Mouse (Mus musculus): Measurements from ENCODE around the gene Vamp1. TPM values are rescaled to one million over a fixed set of nuclear protein-coding genes. Genes with fewer than 3 reads are reported as not detected.

Gene Vamp1
- polyA plus RNA-seq, 1 experiment from 2014 or later = 1.3 TPM

- Histone ChIP-seq H3K4me1 (ENCODE audit: control insufficient read depth, insufficient read depth, low read length) (peaks cover 15% of the 10 kb centered on the region), H3K4me3 (ENCODE audit: low read depth, low read length) (no peak overlapping the region), H3K4me2 (no peak overlapping the region), H3K36me3 (ENCODE audit: control insufficient read depth, insufficient read depth, low read length) (no peaks in the 10 kb centered on the region), H3K27me3 (ENCODE audit: control insufficient read depth, insufficient read depth, low read length) (no peaks in the 10 kb centered on the region), H3K9ac (ENCODE audit: low read length) (no peak overlapping the region), H3K9me3 (ENCODE audit: control insufficient read depth, low read length) (no peaks in the 10 kb centered on the region), H3K27ac (ENCODE audit: low read depth, low read length) (no peak overlapping the region; the same call in 1 of the 2 replicates)
- DNase-seq (ENCODE audit: low spot score, missing footprints) = peak; percentile 87
- 26% methylated on average over 3 of the region's 3 CpGs for WGBS
- no peak for ATAC-seq (ENCODE audit: low FRiP score)
Measured at GRCm38 (mm10) chr6:125196301-125196700, 19.1 kb upstream of the Vamp1 start.

- no peaks in the 10 kb centered on the region for H3K9me3 ChIP-seq (ENCODE audit: control insufficient read depth, low read length)
- no peaks in the 10 kb centered on the region for H3K27me3 ChIP-seq (ENCODE audit: control insufficient read depth, insufficient read depth, low read length)
- peaks cover 15% of the 10 kb centered on the region for H3K4me1 ChIP-seq (ENCODE audit: control insufficient read depth, insufficient read depth, low read length)
- no peak overlapping the region for H3K9ac ChIP-seq (ENCODE audit: low read length)
- no peak overlapping the region for H3K4me3 ChIP-seq (ENCODE audit: low read depth, low read length)
- no peaks in the 10 kb centered on the region for H3K36me3 ChIP-seq (ENCODE audit: control insufficient read depth, insufficient read depth, low read length)
- no peak overlapping the region for H3K27ac ChIP-seq (ENCODE audit: low read depth, low read length)
- WGBS = 86% methylated on average over 5 of the region's 5 CpGs
- no peak overlapping the region for H3K4me2 ChIP-seq
- ATAC-seq (ENCODE audit: low FRiP score) (no peak), DNase-seq (ENCODE audit: low spot score, missing footprints) (no peak)
Measured at GRCm38 (mm10) chr6:125197166-125197565, 18.2 kb upstream of the Vamp1 start.

GRCm38 (mm10) chr6:125210436-125210835 lies 4.9 kb upstream of the Vamp1 start:
- no peak overlapping the region for H3K4me3 ChIP-seq (ENCODE audit: low read depth, low read length)
- 83% methylated on average over 1 of the region's 1 CpGs for WGBS

GRCm38 (mm10) chr6:125212621-125213020 lies 2.7 kb upstream of the Vamp1 start:
- whole genome bisulfite sequencing = 49% methylated on average over 2 of the region's 2 CpGs
- H3K4me2 ChIP-seq = no peak overlapping the region
- no peaks in the 10 kb centered on the region; the same call in 1 of the 2 replicates for H3K27me3 ChIP-seq (ENCODE audit: control insufficient read depth, insufficient read depth, low read length)
- DNase-seq (ENCODE audit: low spot score, missing footprints) (no peak), ATAC-seq (ENCODE audit: low FRiP score) (no peak)
- no peak overlapping the region for H3K4me3 ChIP-seq (ENCODE audit: low read depth, low read length)
- no peak overlapping the region for H3K9ac ChIP-seq (ENCODE audit: low read length)
- no peaks in the 10 kb centered on the region for H3K9me3 ChIP-seq (ENCODE audit: control insufficient read depth, low read length)
- no peak overlapping the region for H3K27ac ChIP-seq (ENCODE audit: low read depth, low read length)
- no peaks in the 10 kb centered on the region for H3K36me3 ChIP-seq (ENCODE audit: control insufficient read depth, insufficient read depth, low read length)
- no peaks in the 10 kb centered on the region for H3K4me1 ChIP-seq (ENCODE audit: control insufficient read depth, insufficient read depth, low read length)

More at GRCm38 (mm10) chr6:125210436-125210835, 4.9 kb upstream of the Vamp1 start:
- no peaks in the 10 kb centered on the region for H3K4me1 ChIP-seq (ENCODE audit: control insufficient read depth, insufficient read depth, low read length)
- DNase-seq (ENCODE audit: low spot score, missing footprints) = no peak
- H3K27ac ChIP-seq (ENCODE audit: low read depth, low read length) = no peak overlapping the region
- H3K36me3 ChIP-seq (ENCODE audit: control insufficient read depth, insufficient read depth, low read length) = no peaks in the 10 kb centered on the region
- no peaks in the 10 kb centered on the region; the same call in 1 of the 2 replicates for H3K27me3 ChIP-seq (ENCODE audit: control insufficient read depth, insufficient read depth, low read length)
- no peak overlapping the region for H3K9ac ChIP-seq (ENCODE audit: low read length)
- H3K4me2 ChIP-seq = no peak overlapping the region
- ATAC-seq (ENCODE audit: low FRiP score) = no peak
- no peaks in the 10 kb centered on the region for H3K9me3 ChIP-seq (ENCODE audit: control insufficient read depth, low read length)

GRCm38 (mm10) chr6:125213129-125213528 lies 2.2 kb upstream of the Vamp1 start:
- ATAC-seq (ENCODE audit: low FRiP score) = no peak
- H3K27me3 ChIP-seq (ENCODE audit: control insufficient read depth, insufficient read depth, low read length) = no peaks in the 10 kb centered on the region; the same call in 1 of the 2 replicates
- WGBS = 62% methylated on average over 6 of the region's 6 CpGs
- H3K4me3 ChIP-seq (ENCODE audit: low read depth, low read length) = no peak overlapping the region
- H3K27ac ChIP-seq (ENCODE audit: low read depth, low read length) = no peak overlapping the region
- DNase-seq (ENCODE audit: low spot score, missing footprints) = no peak
- no peak overlapping the region for H3K4me2 ChIP-seq
- no peaks in the 10 kb centered on the region for H3K4me1 ChIP-seq (ENCODE audit: control insufficient read depth, insufficient read depth, low read length)
- H3K36me3 ChIP-seq (ENCODE audit: control insufficient read depth, insufficient read depth, low read length) = no peaks in the 10 kb centered on the region
- H3K9me3 ChIP-seq (ENCODE audit: control insufficient read depth, low read length) = no peaks in the 10 kb centered on the region
- no peak overlapping the region for H3K9ac ChIP-seq (ENCODE audit: low read length)

GRCm38 (mm10) chr6:125213715-125214114 lies 1.6 kb upstream of the Vamp1 start:
- Histone ChIP-seq H3K36me3 (ENCODE audit: control insufficient read depth, insufficient read depth, low read length) (no peaks in the 10 kb centered on the region), H3K4me2 (no peak overlapping the region), H3K9me3 (ENCODE audit: control insufficient read depth, low read length) (no peaks in the 10 kb centered on the region), H3K4me3 (ENCODE audit: low read depth, low read length) (no peak overlapping the region), H3K27ac (ENCODE audit: low read depth, low read length) (no peak overlapping the region), H3K27me3 (ENCODE audit: control insufficient read depth, insufficient read depth, low read length) (no peaks in the 10 kb centered on the region; the same call in 1 of the 2 replicates), H3K9ac (ENCODE audit: low read length) (no peak overlapping the region), H3K4me1 (ENCODE audit: control insufficient read depth, insufficient read depth, low read length) (no peaks in the 10 kb centered on the region)
- ATAC-seq (ENCODE audit: low FRiP score) = no peak
- 84% methylated on average over 6 of the region's 6 CpGs for WGBS
- DNase-seq (ENCODE audit: low spot score, missing footprints) = no peak

GRCm38 (mm10) chr6:125216898-125217297 lies 1.5 kb downstream of the Vamp1 start:
- Histone ChIP-seq H3K9ac (ENCODE audit: low read length) (no peak overlapping the region), H3K4me3 (ENCODE audit: low read depth, low read length) (no peak overlapping the region)
- 86% methylated on average over 2 of the region's 2 CpGs for WGBS

GRCm38 (mm10) chr6:125217899-125218298 lies 2.5 kb downstream of the Vamp1 start:
- no peaks in the 10 kb centered on the region for H3K4me1 ChIP-seq (ENCODE audit: control insufficient read depth, insufficient read depth, low read length)
- H3K4me3 ChIP-seq (ENCODE audit: low read depth, low read length) = no peak overlapping the region
- ATAC-seq (ENCODE audit: low FRiP score) = no peak
- no peak overlapping the region for H3K9ac ChIP-seq (ENCODE audit: low read length)
- WGBS = 90% methylated on average over 11 of the region's 11 CpGs
- H3K27ac ChIP-seq (ENCODE audit: low read depth, low read length) = no peak overlapping the region
- DNase-seq (ENCODE audit: low spot score, missing footprints) = no peak
- no peaks in the 10 kb centered on the region for H3K9me3 ChIP-seq (ENCODE audit: control insufficient read depth, low read length)
- H3K36me3 ChIP-seq (ENCODE audit: control insufficient read depth, insufficient read depth, low read length) = no peaks in the 10 kb centered on the region
- no peak overlapping the region for H3K4me2 ChIP-seq
- no peaks in the 10 kb centered on the region; the same call in 1 of the 2 replicates for H3K27me3 ChIP-seq (ENCODE audit: control insufficient read depth, insufficient read depth, low read length)

More at GRCm38 (mm10) chr6:125216898-125217297, 1.5 kb downstream of the Vamp1 start:
- DNase-seq (ENCODE audit: low spot score, missing footprints) (no peak), ATAC-seq (ENCODE audit: low FRiP score) (no peak)
- H3K36me3 ChIP-seq (ENCODE audit: control insufficient read depth, insufficient read depth, low read length) = no peaks in the 10 kb centered on the region
- no peaks in the 10 kb centered on the region for H3K4me1 ChIP-seq (ENCODE audit: control insufficient read depth, insufficient read depth, low read length)
- H3K27me3 ChIP-seq (ENCODE audit: control insufficient read depth, insufficient read depth, low read length) = no peaks in the 10 kb centered on the region; the same call in 1 of the 2 replicates
- H3K27ac ChIP-seq (ENCODE audit: low read depth, low read length) = no peak overlapping the region
- no peak overlapping the region for H3K4me2 ChIP-seq
- no peaks in the 10 kb centered on the region for H3K9me3 ChIP-seq (ENCODE audit: control insufficient read depth, low read length)

GRCm38 (mm10) chr6:125218963-125219362 lies 3.6 kb downstream of the Vamp1 start:
- Histone ChIP-seq H3K27me3 (ENCODE audit: control insufficient read depth, insufficient read depth, low read length) (no peaks in the 10 kb centered on the region; the same call in 1 of the 2 replicates), H3K9me3 (ENCODE audit: control insufficient read depth, low read length) (no peaks in the 10 kb centered on the region), H3K4me2 (no peak overlapping the region), H3K4me3 (ENCODE audit: low read depth, low read length) (no peak overlapping the region), H3K9ac (ENCODE audit: low read length) (no peak overlapping the region), H3K4me1 (ENCODE audit: control insufficient read depth, insufficient read depth, low read length) (no peaks in the 10 kb centered on the region), H3K27ac (ENCODE audit: low read depth, low read length) (no peak overlapping the region), H3K36me3 (ENCODE audit: control insufficient read depth, insufficient read depth, low read length) (no peaks in the 10 kb centered on the region)
- 79% methylated on average over 4 of the region's 4 CpGs for WGBS
- DNase-seq (ENCODE audit: low spot score, missing footprints) (peak; percentile 94), ATAC-seq (ENCODE audit: low FRiP score) (no peak)

Measured in midbrain, embryonic 11.5 days (tissue).